Mouse (Mus musculus) testis, postnatal 14 days (tissue): ENCODE measurements around the gene Sap30bp.

ENCODE experiments used
- DNase-seq: peaks from one replicate; pipeline ENCODE4 v3.0.0; 2021; ENCODE audit warnings: low spot score

Gene Sap30bp

GRCm38 (mm10) chr11:115933108-115933746, at the start of gene Sap30bp, which contains the start of gene Recql5:
Gene Sap30bp, plus strand, starts transcription at chr11:115933282.
Gene Recql5, minus strand, starts transcription at chr11:115933477.
- DNase-seq, result peak; percentile 97

GRCm38 (mm10) chr11:115884361-115884760, 48.7 kb upstream of the Sap30bp start:
- DNase-seq, result no peak

- no peak for DNase-seq
Observed at GRCm38 (mm10) chr11:115885281-115885680, 47.8 kb upstream of the Sap30bp start.

GRCm38 (mm10) chr11:115886446-115886845, 46.6 kb upstream of the Sap30bp start:
- DNase-seq, result no peak

GRCm38 (mm10) chr11:115888020-115888419, 45.1 kb upstream of the Sap30bp start:
- no peak for DNase-seq

GRCm38 (mm10) chr11:115889159-115889558, 43.9 kb upstream of the Sap30bp start:
- no peak for DNase-seq

- DNase-seq, result no peak
Observed at GRCm38 (mm10) chr11:115892213-115892612, 40.9 kb upstream of the Sap30bp start.

- DNase-seq, result no peak
Observed at GRCm38 (mm10) chr11:115893071-115893470, 40.0 kb upstream of the Sap30bp start.

- no peak for DNase-seq
Observed at GRCm38 (mm10) chr11:115894755-115895520, 38.1 kb upstream of the Sap30bp start.

- no peak for DNase-seq
Observed at GRCm38 (mm10) chr11:115898446-115898845, 34.6 kb upstream of the Sap30bp start.

GRCm38 (mm10) chr11:115898886-115899285, 34.2 kb upstream of the Sap30bp start:
- DNase-seq, result no peak

- peak; percentile 49 for DNase-seq
Observed at GRCm38 (mm10) chr11:115899486-115900266, 33.4 kb upstream of the Sap30bp start, which contains the start of gene Smim5. Gene Smim5, plus strand, starts transcription at chr11:115899966.

GRCm38 (mm10) chr11:115900561-115901337, 32.3 kb upstream of the Sap30bp start:
- no peak for DNase-seq

- DNase-seq, result no peak
Observed at GRCm38 (mm10) chr11:115901338-115902161, 31.5 kb upstream of the Sap30bp start.

GRCm38 (mm10) chr11:115902177-115902576, 30.9 kb upstream of the Sap30bp start:
- DNase-seq, result no peak

GRCm38 (mm10) chr11:115902831-115903230, 30.3 kb upstream of the Sap30bp start:
- DNase-seq, result no peak

- no peak for DNase-seq
Observed at GRCm38 (mm10) chr11:115903384-115904230, 29.5 kb upstream of the Sap30bp start.

GRCm38 (mm10) chr11:115904231-115904955, 28.7 kb upstream of the Sap30bp start:
- DNase-seq, result no peak
